Mouse (Mus musculus) erythroblast, adult 5-6 weeks (primary cell): Measurements from ENCODE around the gene Hcfc1r1. TPM values are rescaled to one million over a fixed set of nuclear protein-coding genes. Genes with fewer than 3 reads are reported as not detected.

Experiments
- ATAC-seq: replicated peaks from 2 replicates; pipeline ENCODE4 v1.8.0; 2016; ENCODE audit warnings: moderate number of reproducible peaks, mild to moderate bottlenecking, moderate TSS enrichment, inconsistent platforms; ENCODE audit not compliant: poor library complexity, low FRiP score, severe bottlenecking
- total RNA-seq, 2 experiments: library from RNA; stranded (forward) in 1 of 2; stranded (reverse) in 1 of 2; fragments of 150-400 nt in 1 of 2; fragments of 200-764, 138-1000 nt in 1 of 2; gene quantifications; 2 replicates each; pipeline versions ENCODE4 v1.2.3 to v1.2.4; 2015 to 2017; ENCODE audit warnings: low replicate concordance in 2 of 2

The Hcfc1r1 gene
- total RNA-seq, 2 experiments from 2014 or later, result 8.6 to 12.1 TPM

DNA sequence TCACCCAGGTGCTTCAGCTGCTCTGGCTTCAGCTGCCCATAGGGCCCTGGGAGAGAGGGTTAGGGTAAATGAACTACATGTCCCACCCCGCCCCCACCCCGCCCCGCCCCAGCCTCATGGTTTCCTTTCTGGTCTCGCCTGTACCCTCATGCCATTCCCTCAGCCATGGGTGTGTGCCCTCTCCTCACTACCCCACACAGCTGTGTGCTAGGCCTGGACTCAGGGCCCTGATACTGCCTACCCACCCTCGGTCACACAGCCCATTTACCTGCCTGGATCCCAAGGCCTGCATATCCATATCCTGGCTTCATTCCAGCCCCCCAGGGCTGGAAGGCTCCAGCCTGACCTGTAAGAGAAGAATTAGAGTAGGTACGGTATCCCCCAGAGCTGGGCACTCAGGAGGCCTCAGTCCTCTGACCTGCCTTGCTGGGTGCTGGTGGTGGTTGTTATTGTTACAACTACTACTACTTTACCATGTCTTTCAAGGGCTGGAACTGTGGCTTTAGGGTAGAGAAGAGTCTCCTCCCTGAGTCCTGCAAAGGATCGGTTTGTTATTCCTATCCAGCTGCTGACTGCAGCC lies 32.2 kb downstream of the Hcfc1r1 start:
- no peak for ATAC-seq

- peak; percentile 81 for ATAC-seq
These were observed 32.8 kb downstream of the Hcfc1r1 start for GRCm38 (mm10) chr17:23706212-23706611.

- ATAC-seq, result no peak
These were observed 43.6 kb downstream of the Hcfc1r1 start for GRCm38 (mm10) chr17:23717003-23717402.

DNA sequence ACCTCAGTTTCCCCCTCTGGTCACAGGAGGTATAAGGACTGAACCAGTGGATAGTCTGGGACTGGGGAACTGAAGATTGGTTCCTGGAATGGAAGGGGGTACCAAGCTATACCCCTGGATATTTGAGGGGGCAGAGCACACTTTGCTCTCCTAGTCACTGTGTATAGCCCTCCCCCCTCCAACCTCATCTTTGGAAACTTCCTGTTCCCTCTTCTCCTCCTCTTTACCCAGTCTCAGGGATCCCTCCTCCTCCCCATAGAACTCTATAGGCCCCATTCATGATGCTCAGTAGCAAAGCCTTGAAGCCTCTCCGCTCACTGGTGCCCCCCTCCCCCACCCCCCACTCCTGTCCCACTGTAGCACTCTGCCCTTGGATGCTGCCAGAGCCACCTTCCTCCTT lies 46.1 kb downstream of the Hcfc1r1 start:
- ATAC-seq, result no peak

GRCm38 (mm10) chr17:23721886-23722285 lies 48.5 kb downstream of the Hcfc1r1 start:
- no peak for ATAC-seq

GRCm38 (mm10) chr17:23722376-23723125 lies 49.2 kb downstream of the Hcfc1r1 start, which contains the start of gene 1520401A03Rik:
Gene 1520401A03Rik (minus strand): TSS chr17:23722783.
- ATAC-seq, result no peak

Other genes starting within 250 kb of the Hcfc1r1 start
- not detected in 2 replicates for gene Vmn2r117, start 193.9 kb upstream of the Hcfc1r1 start, total RNA-seq (2015; ENCODE audit: low replicate concordance)
- not detected in 2 replicates for gene Vmn2r117, start 193.9 kb upstream of the Hcfc1r1 start, total RNA-seq (2017; ENCODE audit: low replicate concordance)
- gene Zfp213, start 109.4 kb upstream of the Hcfc1r1 start, total RNA-seq (2015; ENCODE audit: low replicate concordance), result 1.7 and 2.5 TPM in 2 replicates
- gene Zfp213, start 109.4 kb upstream of the Hcfc1r1 start, total RNA-seq (2017; ENCODE audit: low replicate concordance), result 0.34 and 2.5 TPM in 2 replicates
- not detected in 2 replicates for gene Zfp13, start 74.1 kb upstream of the Hcfc1r1 start, total RNA-seq (2015; ENCODE audit: low replicate concordance)
- gene Zfp13, start 74.1 kb upstream of the Hcfc1r1 start, total RNA-seq (2017; ENCODE audit: low replicate concordance), result not detected in 2 replicates
- not detected in 2 replicates for gene Zscan10, start 72.7 kb upstream of the Hcfc1r1 start, total RNA-seq (2015; ENCODE audit: low replicate concordance)
- gene Zscan10, start 72.7 kb upstream of the Hcfc1r1 start, total RNA-seq (2017; ENCODE audit: low replicate concordance), result not detected in 2 replicates
- gene Mmp25, start 28.3 kb upstream of the Hcfc1r1 start, total RNA-seq (2015; ENCODE audit: low replicate concordance), result 11.1 and 11.9 TPM in 2 replicates
- 3.1 and 4.0 TPM in 2 replicates for gene Mmp25, start 28.3 kb upstream of the Hcfc1r1 start, total RNA-seq (2017; ENCODE audit: low replicate concordance)
- gene Bicdl2, start 13.1 kb upstream of the Hcfc1r1 start, total RNA-seq (2015; ENCODE audit: low replicate concordance), result not detected in 2 replicates
- gene Bicdl2, start 13.1 kb upstream of the Hcfc1r1 start, total RNA-seq (2017; ENCODE audit: low replicate concordance), result not detected in 2 replicates
- 7.3 and 21.5 TPM in 2 replicates for gene Thoc6, start 286 bp downstream of the Hcfc1r1 start, total RNA-seq (2015; ENCODE audit: low replicate concordance)
- gene Thoc6, start 286 bp downstream of the Hcfc1r1 start, total RNA-seq (2017; ENCODE audit: low replicate concordance), result 5.4 and 5.7 TPM in 2 replicates
- not detected in 2 replicates for gene Tnfrsf12a, start 3.9 kb downstream of the Hcfc1r1 start, total RNA-seq (2015; ENCODE audit: low replicate concordance)
- gene Tnfrsf12a, start 3.9 kb downstream of the Hcfc1r1 start, total RNA-seq (2017; ENCODE audit: low replicate concordance), result 2.0 TPM in 1 of 2 replicates, not detected in the other
- gene Cldn6, start 5.7 kb downstream of the Hcfc1r1 start, total RNA-seq (2015; ENCODE audit: low replicate concordance), result not detected in 2 replicates
- not detected in 2 replicates for gene Cldn6, start 5.7 kb downstream of the Hcfc1r1 start, total RNA-seq (2017; ENCODE audit: low replicate concordance)
- gene Cldn9, start 10.4 kb downstream of the Hcfc1r1 start, total RNA-seq (2015; ENCODE audit: low replicate concordance), result not detected in 2 replicates
- gene Cldn9, start 10.4 kb downstream of the Hcfc1r1 start, total RNA-seq (2017; ENCODE audit: low replicate concordance), result not detected in 2 replicates
- not detected in 2 replicates for gene 1520401A03Rik, start 49.2 kb downstream of the Hcfc1r1 start, total RNA-seq (2015; ENCODE audit: low replicate concordance)
- not detected in 2 replicates for gene 1520401A03Rik, start 49.2 kb downstream of the Hcfc1r1 start, total RNA-seq (2017; ENCODE audit: low replicate concordance)
- 10.0 and 14.2 TPM in 2 replicates for gene Pkmyt1, start 52.7 kb downstream of the Hcfc1r1 start, total RNA-seq (2015; ENCODE audit: low replicate concordance)
- gene Pkmyt1, start 52.7 kb downstream of the Hcfc1r1 start, total RNA-seq (2017; ENCODE audit: low replicate concordance), result 7.3 and 9.2 TPM in 2 replicates
- 1.2 TPM in 1 of 2 replicates, not detected in the other for gene Paqr4, start 67.3 kb downstream of the Hcfc1r1 start, total RNA-seq (2015; ENCODE audit: low replicate concordance)
- 1.4 and 4.3 TPM in 2 replicates for gene Paqr4, start 67.3 kb downstream of the Hcfc1r1 start, total RNA-seq (2017; ENCODE audit: low replicate concordance)
- gene Kremen2, start 72.2 kb downstream of the Hcfc1r1 start, total RNA-seq (2015; ENCODE audit: low replicate concordance), result not detected in 2 replicates
- gene Kremen2, start 72.2 kb downstream of the Hcfc1r1 start, total RNA-seq (2017; ENCODE audit: low replicate concordance), result not detected in 2 replicates
- 2.1 and 2.3 TPM in 2 replicates for gene Flywch1, start 98.0 kb downstream of the Hcfc1r1 start, total RNA-seq (2015; ENCODE audit: low replicate concordance)
- gene Flywch1, start 98.0 kb downstream of the Hcfc1r1 start, total RNA-seq (2017; ENCODE audit: low replicate concordance), result 3.8 and 4.7 TPM in 2 replicates
- gene Flywch2, start 112.5 kb downstream of the Hcfc1r1 start, total RNA-seq (2015; ENCODE audit: low replicate concordance), result not detected in 2 replicates
- gene Flywch2, start 112.5 kb downstream of the Hcfc1r1 start, total RNA-seq (2017; ENCODE audit: low replicate concordance), result not detected in 2 replicates
- gene Srrm2, start 116.9 kb downstream of the Hcfc1r1 start, total RNA-seq (2015; ENCODE audit: low replicate concordance), result 188 and 291 TPM in 2 replicates
- 169 and 183 TPM in 2 replicates for gene Srrm2, start 116.9 kb downstream of the Hcfc1r1 start, total RNA-seq (2017; ENCODE audit: low replicate concordance)
- 94.3 and 118 TPM in 2 replicates for gene Elob, start 155.5 kb downstream of the Hcfc1r1 start, total RNA-seq (2015; ENCODE audit: low replicate concordance)
- 33.2 and 50.0 TPM in 2 replicates for gene Elob, start 155.5 kb downstream of the Hcfc1r1 start, total RNA-seq (2017; ENCODE audit: low replicate concordance)
- not detected in 2 replicates for gene Prss33, start 162.5 kb downstream of the Hcfc1r1 start, total RNA-seq (2015; ENCODE audit: low replicate concordance)
- not detected in 2 replicates for gene Prss33, start 162.5 kb downstream of the Hcfc1r1 start, total RNA-seq (2017; ENCODE audit: low replicate concordance)
- gene Prss32, start 170.3 kb downstream of the Hcfc1r1 start, total RNA-seq (2015; ENCODE audit: low replicate concordance), result not detected in 2 replicates
- gene Prss32, start 170.3 kb downstream of the Hcfc1r1 start, total RNA-seq (2017; ENCODE audit: low replicate concordance), result not detected in 2 replicates
- gene Prss41, start 170.6 kb downstream of the Hcfc1r1 start, total RNA-seq (2015; ENCODE audit: low replicate concordance), result not detected in 2 replicates
- gene Prss41, start 170.6 kb downstream of the Hcfc1r1 start, total RNA-seq (2017; ENCODE audit: low replicate concordance), result not detected in 2 replicates
- not detected in 2 replicates for gene Prss21, start 194.5 kb downstream of the Hcfc1r1 start, total RNA-seq (2015; ENCODE audit: low replicate concordance)
- gene Prss21, start 194.5 kb downstream of the Hcfc1r1 start, total RNA-seq (2017; ENCODE audit: low replicate concordance), result not detected in 2 replicates
- not detected in 2 replicates for gene Dcpp1, start 207.3 kb downstream of the Hcfc1r1 start, total RNA-seq (2015; ENCODE audit: low replicate concordance)
- not detected in 2 replicates for gene Dcpp1, start 207.3 kb downstream of the Hcfc1r1 start, total RNA-seq (2017; ENCODE audit: low replicate concordance)
- not detected in 2 replicates for gene Dcpp2, start 207.3 kb downstream of the Hcfc1r1 start, total RNA-seq (2015; ENCODE audit: low replicate concordance)
- not detected in 2 replicates for gene Dcpp2, start 207.3 kb downstream of the Hcfc1r1 start, total RNA-seq (2017; ENCODE audit: low replicate concordance)
- not detected in 2 replicates for gene Dcpp3, start 243.9 kb downstream of the Hcfc1r1 start, total RNA-seq (2015; ENCODE audit: low replicate concordance)
- not detected in 2 replicates for gene Dcpp3, start 243.9 kb downstream of the Hcfc1r1 start, total RNA-seq (2017; ENCODE audit: low replicate concordance)